Mouse (Mus musculus): ENCODE data around the gene Prtg.

Gene Prtg

DNA sequence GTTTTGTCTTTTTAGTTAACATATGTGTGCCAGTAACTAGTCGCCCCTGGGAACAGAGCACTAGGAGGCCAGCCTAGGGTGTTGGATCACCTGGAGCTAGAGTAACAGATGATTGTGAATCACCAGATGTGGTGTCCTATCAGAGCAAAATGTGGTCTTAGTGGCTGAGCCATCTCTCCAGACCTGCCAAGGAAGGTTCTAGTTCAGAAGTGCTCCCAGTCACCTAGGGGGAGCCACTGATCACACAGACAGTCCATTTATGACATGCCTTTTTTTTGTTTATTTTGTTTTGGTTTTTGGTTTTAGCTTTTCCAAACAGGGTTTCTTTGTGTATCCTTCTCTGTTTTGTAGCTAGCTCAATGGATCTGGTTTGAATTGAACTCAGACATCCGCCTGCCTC, 104.7 kb downstream of the Prtg start:
- DNase-seq (ENCODE audit: low spot score) = no peak

GRCm38 (mm10) chr9:72913551-72913950, 106.9 kb downstream of the Prtg start:
- peak; percentile 47 for DNase-seq (ENCODE audit: low spot score)

DNA sequence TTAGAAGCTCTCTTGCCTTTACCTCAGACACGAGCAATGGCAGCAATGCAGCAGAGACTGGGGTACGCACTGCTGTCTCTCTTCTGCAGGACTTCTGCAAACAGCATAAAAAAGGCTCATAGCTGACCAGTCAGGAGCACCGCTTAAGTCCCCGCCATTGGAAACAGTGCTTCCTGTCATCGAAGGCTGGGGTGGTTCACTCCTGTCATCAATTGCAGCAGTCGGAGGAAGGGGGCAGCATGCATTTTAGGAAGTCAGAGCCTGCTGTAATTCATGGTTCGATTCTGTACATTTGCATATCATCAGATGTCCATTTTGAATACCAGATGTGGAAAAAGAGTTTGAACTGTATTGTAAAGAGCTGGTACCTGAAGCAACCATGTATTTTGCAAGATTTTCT, 109.1 kb downstream of the Prtg start:
- no peak for DNase-seq (ENCODE audit: low spot score)

DNA sequence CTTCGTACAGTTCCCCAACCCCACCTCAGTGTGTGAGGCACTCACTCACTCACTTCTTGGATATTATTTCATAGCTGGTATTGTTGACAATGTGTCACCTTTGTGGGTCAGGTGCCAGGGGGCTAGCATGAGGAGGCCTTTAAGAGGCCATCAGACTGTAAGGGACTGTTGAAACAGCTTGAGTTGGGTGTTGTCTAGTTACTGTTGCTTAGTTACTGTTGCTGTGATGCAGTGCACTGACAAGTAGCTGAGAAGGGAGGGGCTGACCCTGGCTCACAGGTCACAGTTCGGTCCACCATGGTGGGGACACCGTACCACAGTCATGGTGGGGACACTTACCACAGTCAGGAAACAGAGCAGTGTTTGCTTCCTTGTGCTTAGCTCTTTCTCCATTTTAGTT, 116.4 kb downstream of the Prtg start:
- DNase-seq (ENCODE audit: low spot score) = no peak

DNA sequence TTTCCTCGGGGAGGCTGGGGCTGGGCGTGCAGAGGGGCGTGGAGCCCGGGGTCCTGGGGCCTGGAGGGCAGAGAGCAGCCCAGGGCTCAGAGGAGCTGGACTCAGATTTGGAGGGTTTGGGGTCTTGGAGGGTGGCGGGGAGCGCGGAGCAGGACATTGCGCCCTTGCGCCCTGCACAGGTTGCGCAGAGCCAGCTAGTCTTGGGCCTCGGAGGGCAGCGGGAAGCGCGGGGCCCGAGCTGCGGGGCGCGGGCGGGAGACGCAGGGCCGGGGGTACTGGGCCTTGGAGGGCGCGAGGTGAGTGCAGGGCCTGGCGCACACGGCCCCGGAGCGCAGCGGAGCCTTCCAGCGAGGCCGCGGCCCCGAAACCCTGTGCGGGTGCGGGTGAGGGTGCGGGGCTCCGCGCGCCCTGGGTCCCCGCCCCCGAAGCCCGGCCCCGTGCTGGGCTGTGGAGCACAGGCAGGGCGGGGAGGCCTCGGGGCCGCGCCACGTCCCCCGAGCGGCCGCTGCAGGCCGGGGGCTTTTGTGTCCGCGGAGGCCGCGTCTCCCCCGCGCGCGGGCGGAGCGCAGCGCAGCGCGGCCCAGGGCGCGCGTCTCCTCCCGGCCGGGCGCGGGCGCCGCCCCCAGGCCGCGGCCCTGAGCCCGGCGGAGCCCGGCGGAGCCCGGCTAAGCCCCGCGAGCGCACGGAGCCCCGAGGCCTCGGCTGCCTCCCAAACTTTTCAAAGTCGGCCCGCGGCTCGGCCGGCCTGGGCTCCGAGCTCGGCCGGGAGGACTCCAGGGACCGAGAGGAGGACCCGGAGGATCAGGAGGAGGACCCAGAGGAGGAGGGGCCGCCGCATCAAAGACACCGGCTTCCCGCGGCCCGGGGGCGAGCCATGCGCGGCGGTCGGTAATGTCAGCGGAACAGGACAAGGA, 118.6 kb downstream of the Prtg start, which contains the start of gene Pygo1:
Gene Pygo1 (plus strand): TSS at position 625 of the 914 bp plus-strand sequence.
- DNase-seq (ENCODE audit: low spot score) = no peak

DNA sequence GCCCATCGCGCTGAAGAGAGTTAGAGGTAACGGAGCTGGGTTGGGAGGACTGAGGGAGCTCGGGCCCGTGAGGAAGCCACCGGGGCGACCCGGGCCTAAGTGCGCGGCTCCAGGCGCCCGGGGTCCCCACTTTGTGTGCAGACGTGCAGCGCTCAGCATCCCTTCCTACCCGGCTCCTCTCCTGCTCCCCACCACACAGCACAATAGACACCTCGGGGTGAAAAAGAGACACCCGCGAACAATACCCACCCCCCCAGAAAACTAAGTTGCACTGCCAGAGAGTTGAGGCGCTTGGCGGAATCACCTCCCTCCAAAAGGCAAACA, 119.2 kb downstream of the Prtg start:
- DNase-seq (ENCODE audit: low spot score) = no peak

GRCm38 (mm10) chr9:72931166-72931790, 124.6 kb downstream of the Prtg start:
- no peak for DNase-seq (ENCODE audit: low spot score)

GRCm38 (mm10) chr9:72935309-72935708, 128.6 kb downstream of the Prtg start:
- no peak for DNase-seq (ENCODE audit: low spot score)

- peak; percentile 37 for DNase-seq (ENCODE audit: low spot score)
Observed at GRCm38 (mm10) chr9:72936301-72936700, 129.6 kb downstream of the Prtg start.

- DNase-seq (ENCODE audit: low spot score) = no peak
Observed at GRCm38 (mm10) chr9:72943424-72943823, 136.8 kb downstream of the Prtg start.

GRCm38 (mm10) chr9:72944286-72944685, 137.6 kb downstream of the Prtg start:
- DNase-seq (ENCODE audit: low spot score) = no peak

- no peak for DNase-seq (ENCODE audit: low spot score)
Observed at GRCm38 (mm10) chr9:72947010-72947409, 140.3 kb downstream of the Prtg start.

GRCm38 (mm10) chr9:72949572-72949971, 142.9 kb downstream of the Prtg start:
- DNase-seq (ENCODE audit: low spot score) = no peak

- DNase-seq (ENCODE audit: low spot score) = peak; percentile 12
Observed at GRCm38 (mm10) chr9:72954746-72955145, 148.1 kb downstream of the Prtg start.

DNA sequence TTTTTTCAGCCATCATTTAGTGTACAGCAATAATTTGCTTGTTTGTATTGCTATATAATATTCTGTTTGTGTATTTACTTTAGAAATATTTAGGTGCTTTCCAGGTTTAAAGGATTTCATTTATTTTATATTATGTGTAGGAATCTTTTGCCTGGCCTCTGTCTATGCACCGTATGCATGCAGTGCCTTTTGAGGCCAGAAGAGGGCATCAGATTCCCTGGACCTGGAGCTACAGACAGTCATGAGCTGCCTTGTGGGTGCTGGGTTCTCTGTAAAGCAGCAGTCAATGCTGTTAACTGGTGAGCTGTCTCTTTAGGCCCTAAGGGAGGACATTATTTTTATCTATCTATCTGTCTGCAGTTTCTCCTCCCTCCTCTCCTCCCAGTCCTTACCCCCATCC, 148.9 kb downstream of the Prtg start:
- peak; percentile 23 for DNase-seq (ENCODE audit: low spot score)

- DNase-seq (ENCODE audit: low spot score) = no peak
Observed at GRCm38 (mm10) chr9:72958521-72959450, 152.1 kb downstream of the Prtg start, which contains the start of the genes Dyx1c1 and Gm44503. Gene Dyx1c1 (plus strand): TSS chr9:72958785. Gene Gm44503 (plus strand): TSS chr9:72958852.

GRCm38 (mm10) chr9:72961346-72961745, 154.7 kb downstream of the Prtg start:
- DNase-seq (ENCODE audit: low spot score) = no peak

DNA sequence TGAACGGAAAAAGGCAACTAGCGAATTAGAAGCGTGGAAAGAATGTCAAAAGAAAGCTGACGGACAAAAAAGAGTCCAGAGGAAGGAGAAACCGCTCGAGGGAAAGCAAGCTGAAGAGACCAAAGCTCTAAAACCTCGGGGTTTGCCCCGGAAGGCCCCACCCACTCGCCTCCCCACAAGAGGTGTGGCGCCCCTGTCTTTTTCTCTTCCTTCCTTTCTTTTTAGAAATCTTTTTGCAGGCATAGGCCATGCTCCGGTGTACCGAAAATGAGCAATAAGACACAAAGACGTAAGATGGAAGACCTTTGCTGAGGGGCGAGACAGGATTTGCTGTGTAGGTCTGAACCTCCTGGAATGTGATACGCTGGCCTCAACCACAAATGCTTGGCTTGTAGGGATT, 155.3 kb downstream of the Prtg start:
- no peak for DNase-seq (ENCODE audit: low spot score)
